Mouse (Mus musculus) kidney, embryonic 16.5 days (tissue): ENCODE data around the gene Fstl1. TPM values are rescaled to one million over a fixed set of nuclear protein-coding genes. Genes with fewer than 3 reads are reported as not detected.

Experiments
- ATAC-seq: fragments of 200-750 bp; cut with Nextera tagmentation; 2 replicates; pipeline ENCODE4 v1.8.0; 2017; ENCODE audit warnings: moderate TSS enrichment; ENCODE audit not compliant: low FRiP score, low TSS enrichment
- H3K27ac ChIP-seq: fragments of 300-500 bp; sonication (generic); 2 replicates; pipeline ENCODE4 v1.5.1; 2014; ENCODE audit warnings: low read length
- H3K27me3 ChIP-seq: fragments of 300-500 bp; sonication (generic); 2 replicates; pipeline ENCODE4 v1.6.1; 2014; ENCODE audit warnings: low read length, control low read depth, mixed read lengths; ENCODE audit not compliant: insufficient read depth
- H3K36me3 ChIP-seq: fragments of 300-500 bp; sonication (generic); 2 replicates; pipeline ENCODE4 v1.6.1; 2014; ENCODE audit warnings: low read length, control low read depth, mixed read lengths; ENCODE audit not compliant: insufficient read depth
- H3K4me1 ChIP-seq: fragments of 300-500 bp; sonication (generic); 2 replicates; pipeline ENCODE4 v1.6.1; 2014; ENCODE audit warnings: low read length, control low read depth, mixed read lengths; ENCODE audit not compliant: insufficient read depth
- H3K4me2 ChIP-seq: fragments of 300-500 bp; sonication (generic); replicated peaks from 2 replicates; pipeline ENCODE4 v1.6.1; 2014; ENCODE audit warnings: low read depth, low read length
- H3K4me3 ChIP-seq: fragments of 300-500 bp; sonication (generic); 2 replicates; pipeline ENCODE4 v1.5.1; 2014; ENCODE audit warnings: mild to moderate bottlenecking, low read length
- H3K9ac ChIP-seq: fragments of 300-500 bp; sonication (generic); replicated peaks from 2 replicates; pipeline ENCODE4 v1.6.1; 2014; ENCODE audit warnings: low read length
- H3K9me3 ChIP-seq: fragments of 300-500 bp; sonication (generic); 2 replicates; pipeline ENCODE4 v1.6.1; 2016; ENCODE audit warnings: low read length, control low read depth
- WGBS: fragments of 180-500 bp; shearing (Covaris S2); extraction: QIAGEN DNeasy Blood & Tissue Kit; methylation state at CpG from one replicate; pipeline ENCODE4 v1.1.7; 2014; 5-methylcytosine and 5-hydroxymethylcytosine counted together
- polyA plus RNA-seq: library from polyadenylated mRNA; unstranded; fragments of >200 nt; fragmentation: Nextera tagmentation; extraction: Ambion mirVana; gene quantifications from 2 replicates; pipeline ENCODE4 v1.2.1, GENCODE M21; 2015

Fstl1 gene
- polyA plus RNA-seq = 657 and 680 TPM in 2 replicates

DNA sequence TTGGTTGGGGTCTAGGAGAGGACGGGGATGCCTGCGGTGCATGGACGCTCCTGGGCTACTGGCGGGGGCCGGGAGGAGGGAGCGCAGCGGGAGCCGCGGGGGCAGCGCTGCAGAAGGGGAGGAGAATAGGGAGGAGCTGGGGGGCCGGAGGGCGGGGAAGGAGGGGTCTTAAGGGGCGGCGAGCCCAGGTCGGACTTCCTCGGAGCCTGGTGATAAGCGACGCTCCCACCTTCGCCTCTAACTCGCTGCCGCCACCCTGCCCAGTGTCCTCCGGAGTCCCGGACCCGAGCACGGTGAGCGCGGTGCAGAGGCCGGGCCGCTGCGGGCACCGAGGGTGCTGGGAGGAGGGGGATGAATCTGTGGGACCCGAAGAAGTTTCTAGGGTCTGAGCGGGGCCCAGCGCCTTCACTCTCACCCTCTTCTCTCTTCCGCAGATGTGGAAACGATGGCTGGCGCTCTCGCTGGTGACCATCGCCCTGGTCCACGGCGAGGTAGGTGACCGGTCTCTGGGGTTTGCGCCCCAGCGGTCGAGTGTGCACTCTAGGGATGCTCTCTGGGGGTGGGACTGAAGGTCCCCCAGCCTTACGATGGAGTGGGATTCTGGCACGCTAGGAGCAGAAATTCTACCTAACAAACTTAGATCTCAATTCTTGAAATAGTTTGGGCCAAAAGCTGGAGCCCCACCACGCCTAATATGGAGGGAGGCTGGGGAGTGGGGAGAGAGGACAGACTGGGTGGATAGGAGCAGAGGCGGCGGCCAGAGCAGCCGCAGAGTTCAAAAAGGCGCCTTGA is at the start of gene Fstl1:
Gene Fstl1 (plus strand): TSS at position 14 of the 792 bp plus-strand sequence.
- H3K4me1 ChIP-seq = peaks cover 37% of the 10 kb centered on the region
- H3K27me3 ChIP-seq = no peaks in the 10 kb centered on the region
- H3K36me3 ChIP-seq = peaks cover 3% of the 10 kb centered on the region
- peak within 1 kb of the TSS; percentile 68 for H3K4me2 ChIP-seq
- peak within 1 kb of the TSS; percentile 81 for H3K4me3 ChIP-seq
- under 1% methylated on average over 41 of the region's 52 CpGs for WGBS
- ATAC-seq = peak; percentile 86
- H3K27ac ChIP-seq = peak within 1 kb of the TSS; percentile 93
- H3K9ac ChIP-seq = peak within 1 kb of the TSS; percentile 90
- H3K9me3 ChIP-seq = no peaks in the 10 kb centered on the region

DNA sequence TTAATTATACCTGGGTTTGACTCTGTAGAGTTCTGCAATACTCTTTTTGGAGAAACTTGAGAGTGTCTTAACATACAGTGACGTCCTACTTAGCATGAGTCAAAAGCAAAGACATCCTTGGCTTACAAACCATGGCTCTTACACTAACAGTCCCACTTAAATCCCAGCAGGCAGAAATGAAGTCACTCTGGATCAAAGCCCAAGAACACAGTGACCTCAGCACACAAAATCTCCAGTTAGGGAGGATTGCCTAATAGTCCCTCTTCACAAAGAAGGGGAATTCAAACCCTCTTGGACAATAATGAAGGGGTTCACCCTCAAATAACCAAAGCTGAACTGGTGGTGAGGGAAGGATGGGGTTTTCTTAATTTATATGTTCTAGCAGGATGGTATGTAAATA is 48.0 kb upstream of the Fstl1 start:
- no peaks in the 10 kb centered on the region; the same call in 1 of the 2 replicates for H3K4me1 ChIP-seq
- H3K36me3 ChIP-seq = no peaks in the 10 kb centered on the region
- H3K9me3 ChIP-seq = no peaks in the 10 kb centered on the region
- H3K4me2 ChIP-seq = no peak overlapping the region
- no peak overlapping the region for H3K9ac ChIP-seq
- no peak for ATAC-seq
- H3K27ac ChIP-seq = no peak overlapping the region
- WGBS = 91% methylated on average over 1 of the region's 1 CpGs
- H3K27me3 ChIP-seq = no peaks in the 10 kb centered on the region
- no peak overlapping the region for H3K4me3 ChIP-seq

DNA sequence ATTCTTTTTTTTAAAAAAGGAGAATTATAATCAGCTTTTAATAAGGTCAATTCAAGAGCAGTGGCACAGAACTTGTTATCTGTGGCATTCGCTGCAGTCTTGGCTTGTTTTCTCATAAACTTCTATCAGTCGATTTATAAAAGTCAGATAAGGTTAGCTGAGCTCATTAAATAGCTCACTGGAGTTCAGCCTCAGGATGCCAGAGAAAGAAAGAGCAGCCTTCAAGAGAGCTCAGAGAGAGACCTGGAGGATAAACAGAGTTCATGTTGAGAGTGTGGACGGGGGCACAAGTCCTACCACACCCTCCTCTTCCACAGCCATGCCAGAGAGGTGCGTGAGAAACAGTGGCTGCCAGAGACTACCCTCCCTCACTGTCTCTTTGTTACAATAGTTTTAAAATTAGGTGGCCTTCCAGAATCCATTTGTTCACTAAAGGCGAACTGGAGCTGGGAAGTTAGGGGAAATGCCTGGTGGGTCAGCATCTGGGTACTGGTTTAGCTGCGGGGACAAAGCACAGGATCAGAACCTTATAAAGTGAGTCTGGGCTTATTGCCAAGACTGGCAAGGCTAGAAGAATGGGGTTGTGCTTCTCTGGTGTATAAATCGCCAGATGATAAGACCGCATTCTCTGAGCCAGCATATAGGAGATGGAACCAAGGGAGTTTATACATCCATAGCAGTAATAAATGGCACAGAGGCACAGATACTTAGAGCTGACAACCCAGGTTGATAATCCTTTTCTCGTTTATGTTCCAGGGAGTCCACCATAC is 47.1 kb upstream of the Fstl1 start:
- H3K27ac ChIP-seq = peak overlapping the region; percentile 59
- no peaks in the 10 kb centered on the region for H3K27me3 ChIP-seq
- H3K4me1 ChIP-seq = no peaks in the 10 kb centered on the region; the same call in 1 of the 2 replicates
- H3K4me3 ChIP-seq = no peak overlapping the region
- no peak overlapping the region for H3K9ac ChIP-seq
- H3K9me3 ChIP-seq = no peaks in the 10 kb centered on the region
- 68% methylated on average over 9 of the region's 9 CpGs for WGBS
- no peak overlapping the region for H3K4me2 ChIP-seq
- no peak for ATAC-seq
- no peaks in the 10 kb centered on the region for H3K36me3 ChIP-seq

DNA sequence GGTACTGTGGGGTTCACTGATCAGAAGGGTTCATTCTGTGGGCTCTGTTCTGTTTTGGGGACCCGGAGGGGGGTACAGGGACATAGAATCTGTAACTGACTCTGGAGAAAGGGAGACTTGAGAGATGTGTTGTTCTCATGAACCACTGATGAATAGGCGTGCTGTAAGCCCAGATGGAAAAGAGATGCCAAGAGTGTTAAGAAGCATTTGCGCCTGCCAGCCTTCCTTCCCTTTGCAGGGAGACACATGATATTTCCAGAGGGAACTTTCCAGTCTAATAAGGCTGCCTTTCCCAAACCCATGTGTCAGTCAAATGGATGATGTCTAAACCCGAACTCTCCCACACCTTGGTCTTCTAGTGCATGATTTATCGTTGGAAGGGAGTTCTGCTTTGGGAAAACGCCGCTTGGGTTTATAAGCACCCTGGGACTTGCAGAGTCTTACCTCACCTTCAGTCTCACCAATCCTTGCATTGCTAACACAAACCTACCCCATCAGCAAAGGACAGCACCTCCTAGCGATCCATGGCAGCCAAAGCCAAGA is 46.3 kb upstream of the Fstl1 start:
- H3K4me2 ChIP-seq = no peak overlapping the region
- H3K9me3 ChIP-seq = no peaks in the 10 kb centered on the region
- no peak overlapping the region for H3K4me3 ChIP-seq
- H3K27me3 ChIP-seq = no peaks in the 10 kb centered on the region
- H3K9ac ChIP-seq = no peak overlapping the region
- ATAC-seq = no peak
- 72% methylated on average over 8 of the region's 8 CpGs for WGBS
- no peak overlapping the region for H3K27ac ChIP-seq
- H3K4me1 ChIP-seq = no peaks in the 10 kb centered on the region; the same call in 1 of the 2 replicates
- no peaks in the 10 kb centered on the region for H3K36me3 ChIP-seq

DNA sequence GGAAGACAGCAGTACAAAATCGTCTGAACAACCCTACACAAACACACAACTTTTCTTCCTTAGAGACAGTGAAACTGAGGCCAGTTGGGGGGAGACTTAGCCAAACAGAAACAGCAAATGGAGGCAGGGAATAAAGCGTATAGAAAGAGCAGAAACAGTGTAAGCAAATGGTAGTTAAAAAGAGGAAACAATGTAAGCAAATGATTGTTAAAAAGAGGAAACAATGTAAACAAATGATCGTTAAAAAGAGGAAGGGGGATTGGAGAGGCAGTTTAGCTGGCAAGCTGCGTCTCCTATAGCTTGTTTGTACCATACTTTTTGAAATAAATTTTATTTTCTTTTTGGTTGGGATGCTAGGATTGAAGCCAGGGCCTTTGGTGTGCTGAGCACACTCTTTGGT is 45.2 kb upstream of the Fstl1 start:
- Histone ChIP-seq H3K36me3 (no peaks in the 10 kb centered on the region), H3K9ac (no peak overlapping the region), H3K4me3 (no peak overlapping the region), H3K9me3 (no peaks in the 10 kb centered on the region), H3K4me1 (no peaks in the 10 kb centered on the region; the same call in 1 of the 2 replicates), H3K27ac (no peak overlapping the region), H3K27me3 (no peaks in the 10 kb centered on the region), H3K4me2 (no peak overlapping the region)
- WGBS = 59% methylated on average over 4 of the region's 4 CpGs
- ATAC-seq = no peak

DNA sequence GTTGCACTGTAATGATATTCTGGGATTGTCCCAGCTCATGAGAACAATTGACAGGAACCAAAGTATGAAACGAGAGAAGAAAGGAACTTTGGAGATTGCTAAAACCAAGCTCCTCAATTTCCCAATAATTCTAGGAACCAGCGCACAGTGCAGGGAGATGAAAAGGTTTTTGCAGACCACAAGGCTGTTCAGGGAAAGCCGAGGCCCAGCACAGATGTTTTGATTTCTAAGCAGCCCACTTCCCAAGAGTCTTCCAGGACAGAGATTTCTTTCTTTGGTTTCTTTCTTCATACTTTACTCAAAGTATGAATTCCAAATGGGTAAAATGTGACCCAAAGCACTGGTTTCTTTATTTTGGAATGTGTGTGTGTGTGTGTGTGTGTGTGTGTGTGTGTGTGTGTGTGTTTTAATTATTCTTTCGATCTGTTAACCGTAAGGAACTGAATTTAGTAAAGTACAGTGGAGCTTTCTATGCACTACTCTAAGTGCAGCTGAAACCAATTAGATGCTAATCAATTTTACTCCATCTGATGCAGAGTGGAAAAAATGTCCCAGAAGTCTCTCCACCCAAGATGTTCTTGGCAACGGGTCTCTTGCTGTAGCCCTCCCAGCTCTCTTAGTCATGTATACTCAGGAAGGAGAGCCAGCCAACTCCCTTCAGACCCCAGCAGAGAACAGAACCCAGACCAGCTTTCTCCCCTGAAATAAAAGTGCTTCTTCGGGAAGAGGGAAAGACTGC is 44.5 kb upstream of the Fstl1 start:
- H3K9ac ChIP-seq = no peak overlapping the region
- no peaks in the 10 kb centered on the region; the same call in 1 of the 2 replicates for H3K4me1 ChIP-seq
- no peak overlapping the region for H3K4me2 ChIP-seq
- H3K9me3 ChIP-seq = no peaks in the 10 kb centered on the region
- no peak overlapping the region for H3K27ac ChIP-seq
- WGBS = 63% methylated on average over 7 of the region's 7 CpGs
- no peaks in the 10 kb centered on the region for H3K27me3 ChIP-seq
- H3K36me3 ChIP-seq = no peaks in the 10 kb centered on the region
- ATAC-seq = 0 out of 2 replicates have a peak, but pooled peaks have one; percentile 27
- no peak overlapping the region for H3K4me3 ChIP-seq

DNA sequence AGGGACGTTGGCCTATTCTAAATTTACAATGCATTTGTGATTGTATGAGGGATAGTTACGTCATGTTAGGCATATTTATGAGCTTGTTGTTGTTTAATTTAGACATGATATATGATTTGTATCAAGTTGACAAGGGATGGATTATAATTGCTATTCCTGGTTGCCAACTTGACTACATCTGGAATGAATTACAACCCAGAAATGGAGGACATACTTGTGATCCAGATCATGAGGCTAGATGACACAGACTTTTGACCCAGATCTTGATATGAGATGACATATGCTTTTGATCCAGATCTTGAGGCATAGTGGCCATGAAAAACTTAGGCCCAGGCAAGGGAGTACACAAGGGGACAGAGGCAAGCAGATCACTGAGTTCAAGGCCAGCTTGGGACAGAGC is 36.6 kb upstream of the Fstl1 start:
- WGBS = 82% methylated on average over 2 of the region's 2 CpGs
- no peak overlapping the region for H3K9ac ChIP-seq
- H3K36me3 ChIP-seq = no peaks in the 10 kb centered on the region
- H3K4me1 ChIP-seq = no peaks in the 10 kb centered on the region
- H3K27me3 ChIP-seq = no peaks in the 10 kb centered on the region
- H3K27ac ChIP-seq = no peak overlapping the region
- ATAC-seq = no peak
- no peaks in the 10 kb centered on the region for H3K9me3 ChIP-seq
- H3K4me2 ChIP-seq = no peak overlapping the region
- no peak overlapping the region for H3K4me3 ChIP-seq

DNA sequence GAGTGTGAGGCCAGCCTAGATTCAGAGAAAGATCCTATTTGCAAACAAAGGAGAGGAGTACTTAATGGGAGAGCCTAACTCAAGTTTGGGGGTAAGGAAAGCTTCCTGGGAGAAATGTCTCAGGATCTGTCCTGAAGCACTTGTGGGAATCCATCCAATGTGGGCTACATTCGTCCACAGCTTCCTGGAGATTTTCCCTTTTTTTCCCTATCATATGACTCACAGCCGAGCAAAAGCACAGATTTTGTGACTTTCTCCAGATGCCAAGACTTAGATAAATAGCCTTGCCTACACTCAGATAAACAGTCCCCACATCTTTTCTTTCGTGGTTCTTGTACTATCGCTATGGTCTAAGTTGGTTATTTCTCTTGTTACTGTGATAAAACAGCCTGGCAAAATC is 34.4 kb upstream of the Fstl1 start:
- Histone ChIP-seq H3K4me1 (no peaks in the 10 kb centered on the region), H3K4me3 (no peak overlapping the region), H3K9me3 (no peaks in the 10 kb centered on the region), H3K4me2 (no peak overlapping the region), H3K27me3 (no peaks in the 10 kb centered on the region), H3K27ac (no peak overlapping the region), H3K9ac (no peak overlapping the region), H3K36me3 (no peaks in the 10 kb centered on the region)
- 67% methylated on average over 4 of the region's 4 CpGs for WGBS
- no peak for ATAC-seq

DNA sequence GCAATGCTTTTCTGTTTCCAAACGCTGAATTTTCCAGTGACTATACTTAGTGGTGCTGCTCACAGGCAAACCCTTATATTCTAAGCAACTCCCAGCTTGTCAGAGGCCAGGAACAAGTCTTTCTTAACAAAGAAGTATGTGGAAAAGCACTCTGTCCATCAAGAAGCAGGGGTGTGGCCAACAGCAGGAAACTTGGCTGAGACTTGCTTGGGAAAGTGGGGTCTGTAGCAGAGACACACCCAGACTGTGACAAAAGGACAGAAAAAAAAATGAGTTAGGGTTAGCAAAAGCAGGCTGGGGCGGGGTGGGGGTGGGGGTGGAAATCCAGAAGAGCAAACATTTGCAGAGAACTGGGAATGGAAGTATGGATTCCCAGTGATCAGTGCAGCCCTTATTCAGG is 23.8 kb upstream of the Fstl1 start:
- Histone ChIP-seq H3K27ac (peak overlapping the region; percentile 51; the same call in 1 of the 2 replicates), H3K27me3 (no peaks in the 10 kb centered on the region), H3K4me2 (no peak overlapping the region), H3K4me1 (0 out of 2 replicates have a peak, but pooled peaks cover 7% of the 10 kb centered on the region), H3K4me3 (no peak overlapping the region), H3K9ac (no peak overlapping the region), H3K9me3 (no peaks in the 10 kb centered on the region), H3K36me3 (no peaks in the 10 kb centered on the region)
- ATAC-seq = peak; percentile 59; the same call in 1 of the 2 replicates
- 30% methylated on average over 2 of the region's 2 CpGs for WGBS
